Mouse (Mus musculus) T-helper 17 cell (primary cell): ENCODE measurements at regions not wholly inside any gene's neighbourhood (a gene's known extent, or its start where the extent isn't known, plus 50 kb on each side); places are given as distances from the start of the nearest gene placed in this dataset.

ENCODE experiments used
- in situ Hi-C, 2 experiments: fragments of 300-600 bp; cut with MboI, MseI; formaldehyde crosslinking; loops; 1 replicate in 1 of 2; 2 replicates in 1 of 2; pipeline ENCODE4 v1.15.1; 2025; ENCODE audit warnings: high pct_unique_total_duplicates in 2 of 2

GRCm38 (mm10) chr1:9434952-9435664 lies 1978.8 kb upstream of the A830018L16Rik start:
- in situ Hi-C loops, result no loop called here

- in situ Hi-C loops, result no loop called here
These were observed 1971.0 kb upstream of the A830018L16Rik start for GRCm38 (mm10) chr1:9442937-9443336.

GRCm38 (mm10) chr1:9469512-9469911 lies 1944.4 kb upstream of the A830018L16Rik start:
- in situ Hi-C loops, result no loop called here

GRCm38 (mm10) chr1:9470003-9470402 lies 1943.9 kb upstream of the A830018L16Rik start:
- in situ Hi-C loops, result loop anchor here in 1 of 2 experiments (10.0 kb wide), 1 partner anchor 205 kb away; no protein-coding TSS in a partner anchor
